ENCODE assay signal across 19 mouse cellular contexts in the genomic region with DNA sequence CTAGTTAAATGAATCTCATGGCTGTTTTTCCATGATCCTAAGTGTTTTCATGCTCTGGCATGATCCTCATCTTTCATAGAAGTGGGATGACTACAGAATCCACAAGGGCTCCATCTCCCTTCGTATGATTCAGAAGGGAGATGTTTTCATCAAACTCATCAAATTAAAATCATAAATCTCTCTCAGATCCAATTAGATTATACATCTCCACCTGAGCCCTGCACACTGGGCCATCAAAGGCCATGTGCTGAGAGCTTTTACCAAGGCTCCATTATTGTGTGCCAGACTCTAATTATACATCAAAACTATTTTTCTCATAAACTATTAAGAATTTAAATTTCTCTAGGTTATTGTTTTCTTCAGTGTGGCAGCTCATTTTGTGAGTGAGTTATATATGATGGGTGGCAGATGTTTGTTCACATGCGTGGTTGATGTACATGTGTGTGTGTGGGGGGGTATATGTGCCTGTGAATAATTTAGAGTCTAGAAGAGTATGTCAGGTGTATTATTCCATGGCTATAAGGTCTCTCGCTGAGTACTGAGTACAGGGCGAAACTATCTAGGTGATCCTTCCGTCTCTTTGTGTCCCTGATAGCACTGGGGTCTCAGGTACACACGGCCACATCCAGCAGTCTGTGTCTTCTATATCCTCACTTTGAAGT.
"Had no signal": no experiment of that assay in that cellular context is flagged by ENCODE, and none has a peak within 500 bp of the region (broad histone marks: within the 10 kb centered on the region; RNA-seq: fewer than 3 reads in every experiment).

No protein-coding gene starts in this region.

- H3K4me1 ChIP-seq: liver, embryonic 13.5 days; midbrain, embryonic 15.5 days; stomach, embryonic 15.5 days had no signal

- H3K36me3 ChIP-seq: liver, embryonic 13.5 days; midbrain, embryonic 15.5 days; stomach, embryonic 15.5 days had no signal

- H3K9ac ChIP-seq: liver, embryonic 13.5 days; midbrain, embryonic 15.5 days; stomach, embryonic 15.5 days had no signal

- H3K27me3 ChIP-seq: liver, embryonic 13.5 days; midbrain, embryonic 15.5 days; stomach, embryonic 15.5 days had no signal

- H3K4me2 ChIP-seq: liver, embryonic 13.5 days; midbrain, embryonic 11.5 days; midbrain, embryonic 15.5 days; stomach, embryonic 15.5 days had no signal

- DNase-seq: kidney, adult 2 months; kidney, postnatal 25 days; layer of hippocampus, postnatal 36 days; liver, embryonic 13.5 days; lung, adult 2 months; lung, postnatal 14 days; lung, postnatal 4 days; retina, postnatal 1 day; right cerebral cortex, postnatal 25 days; spleen, adult 18-20 months; thymus, postnatal 36 days had no signal

- ATAC-seq: intestine, postnatal 0 days; midbrain, embryonic 15.5 days had no signal

- H3K9me3 ChIP-seq: liver, embryonic 13.5 days; midbrain, embryonic 15.5 days; stomach, embryonic 15.5 days had no signal

- H3K27ac ChIP-seq: kidney, postnatal 0 days; layer of hippocampus, adult 2 months; left cerebral cortex, adult 2 months; liver, embryonic 13.5 days; midbrain, embryonic 15.5 days; stomach, embryonic 15.5 days had no signal

- H3K4me3 ChIP-seq: layer of hippocampus, adult 2 months; left cerebral cortex, adult 2 months; liver, embryonic 13.5 days; midbrain, embryonic 15.5 days; myocyte; stomach, embryonic 15.5 days had no signal
